In genomic region chr14:117130334-117130733, GRCm38 (mm10) we compare ENCODE assay signal across 20 mouse cellular contexts.
DNase-seq lines count a peak whose midpoint lies in the region; ATAC-seq and TF ChIP-seq lines count a peak whose summit lies in the region.
"Had no signal": no experiment of that assay in that cellular context is flagged by ENCODE, and none has a peak within 500 bp of the region (broad histone marks: within the 10 kb centered on the region; RNA-seq: fewer than 3 reads in every experiment).

No protein-coding gene starts in this region.

- no peak for ATAC-seq in heart, embryonic 11.5 days (replicated peaks; ENCODE audit: insufficient number of reproducible peaks, low FRiP score, low TSS enrichment)
- peak; percentile 68 for ATAC-seq in lung, embryonic 16.5 days (ENCODE audit: low read depth)
- ATAC-seq: CD4-positive, CD25-positive, alpha-beta regulatory T cell, adult 4 months; forebrain, embryonic 15.5 days had no signal

- H3K9me3 ChIP-seq in heart, embryonic 11.5 days (replicated peaks; ENCODE audit: control insufficient read depth, low read length) = no peaks in the 10 kb centered on the region
- H3K9me3 ChIP-seq in lung, embryonic 16.5 days (ENCODE audit: control insufficient read depth, low read length) = no peaks in the 10 kb centered on the region
- H3K9me3 ChIP-seq: embryonic facial prominence, embryonic 12.5 days; forebrain, embryonic 15.5 days; hindbrain, embryonic 15.5 days had no signal

- no peak for TF ChIP-seq POLR2A in kidney, adult 2 months (IDR thresholded peaks at IDR 0.05; ENCODE audit: low read depth, low read length)

- 53% methylated on average over 1 of the region's 1 CpGs for WGBS in heart, embryonic 11.5 days (ENCODE audit: insufficient replicate concordance)
- 59% methylated on average over 1 of the region's 1 CpGs for WGBS in kidney, adult 2 months
- 24% methylated on average over 1 of the region's 1 CpGs for WGBS in lung, embryonic 16.5 days

- H3K36me3 ChIP-seq in heart, embryonic 11.5 days (ENCODE audit: control insufficient read depth, insufficient read depth, low read length) = no peaks in the 10 kb centered on the region
- H3K36me3 ChIP-seq in kidney, adult 2 months (ENCODE audit: control insufficient read depth, insufficient read depth, low read length) = no peaks in the 10 kb centered on the region
- no peaks in the 10 kb centered on the region for H3K36me3 ChIP-seq in lung, embryonic 16.5 days (ENCODE audit: control insufficient read depth, insufficient read depth, low read length)
- H3K36me3 ChIP-seq: embryonic facial prominence, embryonic 12.5 days; forebrain, embryonic 15.5 days; G1E; hindbrain, embryonic 15.5 days had no signal

- DNase-seq in heart, adult 18-20 months = peak; percentile 31 to 33
- DNase-seq in kidney, adult 2 months = peak; percentile 14
- DNase-seq in kidney, postnatal 36 days = no peak
- no peak for DNase-seq in lung, postnatal 4 days
- DNase-seq in Muller cell, postnatal 12 days (ENCODE audit: inconsistent ontology term) = peak; percentile 24
- no peak for DNase-seq in urinary bladder, adult 2 months (ENCODE audit: low spot score)
- DNase-seq: adrenal gland, postnatal 14 days; B cell, adult 2 months; cerebellum, adult 11-12 months; cerebellum, adult 9-10 months; cerebellum, postnatal 25 days; gastrocnemius, postnatal 36 days; heart, adult 11 months had no signal

- no peak overlapping the region for H3K4me2 ChIP-seq in heart, embryonic 11.5 days
- H3K4me2 ChIP-seq in lung, embryonic 16.5 days (ENCODE audit: low read depth, low read length) = no peak overlapping the region
- H3K4me2 ChIP-seq: embryonic facial prominence, embryonic 12.5 days; forebrain, embryonic 15.5 days; hindbrain, embryonic 15.5 days had no signal

- H3K27ac ChIP-seq in heart, embryonic 11.5 days (ENCODE audit: low read depth, low read length) = no peak overlapping the region
- no peak overlapping the region for H3K27ac ChIP-seq in kidney, adult 2 months (ENCODE audit: insufficient read depth, low read depth, low read length)
- no peak overlapping the region for H3K27ac ChIP-seq in lung, embryonic 16.5 days (ENCODE audit: low read length)
- H3K27ac ChIP-seq: embryonic facial prominence, embryonic 12.5 days; forebrain, embryonic 15.5 days; hindbrain, embryonic 15.5 days had no signal

- H3K4me1 ChIP-seq in heart, embryonic 11.5 days (ENCODE audit: control insufficient read depth, insufficient read depth, low read length) = no peaks in the 10 kb centered on the region
- no peaks in the 10 kb centered on the region for H3K4me1 ChIP-seq in kidney, adult 2 months (ENCODE audit: control insufficient read depth, insufficient read depth, low read length)
- no peaks in the 10 kb centered on the region for H3K4me1 ChIP-seq in lung, embryonic 16.5 days (replicated peaks; ENCODE audit: control insufficient read depth, insufficient read depth, low read length)
- H3K4me1 ChIP-seq: embryonic facial prominence, embryonic 12.5 days; forebrain, embryonic 15.5 days; hindbrain, embryonic 15.5 days had no signal

- H3K9ac ChIP-seq in heart, embryonic 11.5 days (ENCODE audit: low read depth, low read length) = no peak overlapping the region
- H3K9ac ChIP-seq in lung, embryonic 16.5 days (ENCODE audit: low read length) = no peak overlapping the region
- H3K9ac ChIP-seq: embryonic facial prominence, embryonic 12.5 days; forebrain, embryonic 15.5 days; hindbrain, embryonic 15.5 days had no signal

- no peaks in the 10 kb centered on the region for H3K27me3 ChIP-seq in heart, embryonic 11.5 days (ENCODE audit: control insufficient read depth, insufficient read depth, low read length)
- no peaks in the 10 kb centered on the region for H3K27me3 ChIP-seq in kidney, adult 2 months (replicated peaks; ENCODE audit: control insufficient read depth, insufficient read depth, low read length)
- no peaks in the 10 kb centered on the region for H3K27me3 ChIP-seq in lung, embryonic 16.5 days (ENCODE audit: control insufficient read depth, insufficient read depth, low read depth, low read length)
- H3K27me3 ChIP-seq: embryonic facial prominence, embryonic 12.5 days; forebrain, embryonic 15.5 days; hindbrain, embryonic 15.5 days had no signal

- no peak overlapping the region for H3K4me3 ChIP-seq in heart, embryonic 11.5 days (ENCODE audit: low read depth, low read length)
- H3K4me3 ChIP-seq in kidney, adult 2 months (ENCODE audit: insufficient read depth, low read depth, low read length) = no peak overlapping the region
- no peak overlapping the region for H3K4me3 ChIP-seq in lung, embryonic 16.5 days (ENCODE audit: low read length)
- H3K4me3 ChIP-seq: embryonic facial prominence, embryonic 12.5 days; forebrain, embryonic 15.5 days; hindbrain, embryonic 15.5 days had no signal

- no peak for TF ChIP-seq CTCF in kidney, adult 2 months (conservative IDR thresholded peaks at IDR 0.05; ENCODE audit: insufficient read depth, insufficient read length, low read depth, low read length)

Comparison
In these comparisons a context has a peak if more than half of its experiments do, and no peak if none do; other contexts are left out.
1. DNase-seq: peak in heart, adult 18-20 months (2 of 2), kidney, adult 2 months (single experiment) and Muller cell, postnatal 12 days (single experiment); none in kidney, postnatal 36 days (0 of 2), lung, postnatal 4 days (0 of 2) and urinary bladder, adult 2 months (single experiment).